Mouse (Mus musculus) activated CD4-positive, CD25-positive, alpha-beta regulatory T cell, adult 4 months (primary cell): Measurements from ENCODE around the gene Mon1a. TPM values are rescaled to one million over a fixed set of nuclear protein-coding genes. Genes with fewer than 3 reads are reported as not detected.
A peak's percentile ranks its signal among the peaks of the same experiment; 100 is the strongest.

ENCODE experiments used
- ATAC-seq: one replicate; pipeline ENCODE4 v1.8.0; 2017
- polyA plus RNA-seq, 2 experiments: library from polyadenylated mRNA; unstranded; fragments of 100-300 nt; shearing (Covaris generic); gene quantifications; one replicate each; pipeline ENCODE4 v1.2.1; 2017

Gene Mon1a
- polyA plus RNA-seq, result 10 to 100 TPM; 11.3 to 12.9 TPM

- peak; percentile 95 for ATAC-seq
Observed at GRCm38 (mm10) chr9:107887804-107888266, at the start of gene Mon1a. Mon1a (plus strand) TSS chr9:107888151.

- ATAC-seq, result no peak
Observed at GRCm38 (mm10) chr9:107838869-107839268, 49.1 kb upstream of the Mon1a start.

- no peak for ATAC-seq
Observed at GRCm38 (mm10) chr9:107842709-107843108, 45.2 kb upstream of the Mon1a start.

GRCm38 (mm10) chr9:107848922-107849321 is 39.0 kb upstream of the Mon1a start:
- ATAC-seq, result no peak

- ATAC-seq, result no peak
Observed at GRCm38 (mm10) chr9:107858343-107858742, 29.6 kb upstream of the Mon1a start.

- no peak for ATAC-seq
Observed at GRCm38 (mm10) chr9:107864493-107864892, 23.5 kb upstream of the Mon1a start.

- no peak for ATAC-seq
Observed at GRCm38 (mm10) chr9:107866081-107866480, 21.9 kb upstream of the Mon1a start.

- peak; percentile 96 for ATAC-seq
Observed at GRCm38 (mm10) chr9:107872350-107873098, 15.4 kb upstream of the Mon1a start.

GRCm38 (mm10) chr9:107873137-107873536 is 14.8 kb upstream of the Mon1a start, which contains the start of gene Rbm6:
Rbm6 (minus strand) TSS chr9:107873237.
- ATAC-seq, result no peak

- ATAC-seq, result no peak
Observed at GRCm38 (mm10) chr9:107880411-107880810, 7.5 kb upstream of the Mon1a start.

GRCm38 (mm10) chr9:107888267-107888850 is 408 bp downstream of the Mon1a start:
- peak; percentile 26 for ATAC-seq

- ATAC-seq, result no peak
Observed at GRCm38 (mm10) chr9:107890260-107890659, 2.3 kb downstream of the Mon1a start.

GRCm38 (mm10) chr9:107891023-107891422 is 3.1 kb downstream of the Mon1a start:
- no peak for ATAC-seq

- no peak for ATAC-seq
Observed at GRCm38 (mm10) chr9:107898563-107898962, 10.6 kb downstream of the Mon1a start.

- no peak for ATAC-seq
Observed at GRCm38 (mm10) chr9:107899855-107900254, 11.9 kb downstream of the Mon1a start.

- ATAC-seq, result no peak
Observed at GRCm38 (mm10) chr9:107900840-107901626, 13.1 kb downstream of the Mon1a start.

GRCm38 (mm10) chr9:107901627-107901914 is 13.6 kb downstream of the Mon1a start:
- no peak for ATAC-seq

GRCm38 (mm10) chr9:107904726-107905125 is 16.8 kb downstream of the Mon1a start:
- peak; percentile 80 for ATAC-seq

GRCm38 (mm10) chr9:107906252-107906966 is 18.5 kb downstream of the Mon1a start, which contains the start of gene Mst1r:
Mst1r (plus strand) TSS chr9:107906873.
- no peak for ATAC-seq

- ATAC-seq, result no peak
Observed at GRCm38 (mm10) chr9:107906967-107907800, 19.2 kb downstream of the Mon1a start.

GRCm38 (mm10) chr9:107907801-107908120 is 19.8 kb downstream of the Mon1a start:
- no peak for ATAC-seq
